Mouse (Mus musculus): ENCODE measurements at regions not wholly inside any gene's neighbourhood (a gene's known extent, or its start where the extent isn't known, plus 50 kb on each side); places are given as distances from the start of the nearest gene placed in this dataset.

DNA sequence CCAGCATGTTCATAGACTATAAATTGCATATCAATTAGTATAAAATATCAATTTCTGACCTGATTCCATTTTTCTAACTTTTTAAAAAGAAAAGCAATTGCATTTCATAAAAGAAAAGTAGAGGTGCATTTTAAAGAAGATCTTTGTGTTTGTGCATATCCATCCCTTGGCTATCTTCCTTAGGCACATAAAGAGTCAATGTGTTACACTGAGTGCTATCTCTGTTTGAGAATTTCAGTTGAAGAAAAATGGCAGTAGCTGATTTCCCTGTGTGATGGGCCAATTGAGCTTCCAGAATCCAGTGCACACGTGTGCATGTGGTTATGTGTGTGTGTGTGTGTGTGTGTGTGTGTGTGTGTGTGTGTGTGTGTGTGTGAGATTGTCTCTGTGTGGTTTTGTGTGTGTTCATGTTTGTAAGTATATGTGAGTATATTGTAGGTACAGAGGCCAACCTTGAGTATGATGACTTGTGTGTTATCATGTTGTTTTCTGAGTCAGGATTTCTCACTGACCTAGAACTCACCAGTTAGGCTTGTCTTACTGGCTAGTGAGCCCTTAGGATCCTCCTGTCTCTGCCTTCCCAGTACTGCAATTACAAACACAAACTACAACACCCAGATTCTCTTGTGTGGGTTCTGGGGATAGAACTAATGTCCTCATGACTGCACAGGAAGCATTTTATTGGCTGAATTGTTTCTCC, 249.6 kb downstream of the Cdk5rap2 start:
- Histone ChIP-seq H3K4me2 (ENCODE audit: low read length) (no peak overlapping the region), H3K9me3 (replicated peaks; ENCODE audit: low read length) (no peaks in the 10 kb centered on the region), H3K36me3 (ENCODE audit: insufficient read depth, low read length) (no peaks in the 10 kb centered on the region), H3K27me3 (ENCODE audit: insufficient read depth, low read length) (no peaks in the 10 kb centered on the region), H3K27ac (no peak overlapping the region), H3K4me1 (replicated peaks; ENCODE audit: insufficient read depth, low read length) (no peaks in the 10 kb centered on the region), H3K9ac (ENCODE audit: low read depth, low read length) (no peak overlapping the region), H3K4me3 (replicated peaks; ENCODE audit: low read depth, low read length) (no peak overlapping the region)
- no peak for ATAC-seq (replicated peaks; ENCODE audit: low FRiP score, low read depth)
- 81% methylated on average over 1 of the region's 1 CpGs for WGBS
- no peak for DNase-seq (ENCODE audit: low spot score)
- TF ChIP-seq CTCF (IDR thresholded peaks at IDR 0.05; ENCODE audit: low read depth): no peak

DNA sequence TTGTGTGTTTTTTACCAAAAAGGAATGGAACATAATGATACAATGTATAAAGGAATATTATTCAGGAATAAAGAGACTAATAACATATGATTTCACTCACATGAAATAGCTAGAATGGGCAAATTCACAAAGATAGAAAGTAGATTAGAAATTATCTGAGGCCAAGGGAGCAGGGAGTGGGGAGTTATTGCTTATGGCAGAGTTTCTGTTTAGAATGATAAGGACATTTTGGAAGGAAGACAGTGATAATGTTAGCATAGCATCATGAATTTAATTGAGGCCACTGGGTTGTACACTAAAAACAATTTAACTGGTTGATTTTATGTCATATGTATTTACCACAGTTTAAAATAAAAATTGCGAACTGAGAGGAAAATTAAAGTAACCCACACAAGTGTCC, 250.2 kb downstream of the Cdk5rap2 start:
- WGBS: 90% methylated on average over 1 of the region's 1 CpGs
- no peak for ATAC-seq (replicated peaks; ENCODE audit: low FRiP score, low read depth)
- no peaks in the 10 kb centered on the region for H3K9me3 ChIP-seq (replicated peaks; ENCODE audit: low read length)

DNA sequence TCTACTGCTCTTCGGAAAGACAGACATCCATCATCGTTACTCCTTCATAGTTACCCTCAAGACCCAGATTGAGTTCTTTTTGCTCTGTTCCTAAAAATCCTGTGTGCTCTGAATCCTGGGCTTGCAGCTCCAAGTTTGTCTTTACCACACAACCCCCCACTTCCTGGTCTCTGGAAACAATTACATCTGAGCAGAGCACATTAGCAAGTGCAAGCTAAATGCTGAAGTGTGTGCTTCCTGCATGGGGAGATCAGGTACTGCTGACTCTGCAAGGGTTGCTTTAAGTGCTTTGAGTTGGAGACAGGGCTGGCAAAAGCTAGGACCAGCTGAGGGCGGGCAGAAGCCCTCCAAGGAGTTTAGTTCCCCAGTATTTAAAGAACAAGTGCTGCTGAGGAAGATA, 257.1 kb downstream of the Cdk5rap2 start:
- 61% methylated on average over 3 of the region's 3 CpGs for WGBS
- no peak for TF ChIP-seq CTCF (IDR thresholded peaks at IDR 0.05; ENCODE audit: low read depth)
- ATAC-seq (replicated peaks; ENCODE audit: low FRiP score, low read depth) (no peak), DNase-seq (ENCODE audit: low spot score) (no peak)
- no peak overlapping the region for H3K9ac ChIP-seq (ENCODE audit: low read depth, low read length)
- H3K4me2 ChIP-seq (ENCODE audit: low read length): no peak overlapping the region
- no peaks in the 10 kb centered on the region for H3K9me3 ChIP-seq (replicated peaks; ENCODE audit: low read length)
- no peak overlapping the region for H3K4me3 ChIP-seq (replicated peaks; ENCODE audit: low read depth, low read length)
- no peaks in the 10 kb centered on the region for H3K4me1 ChIP-seq (replicated peaks; ENCODE audit: insufficient read depth, low read length)
- H3K27me3 ChIP-seq (ENCODE audit: insufficient read depth, low read length): no peaks in the 10 kb centered on the region
- no peak overlapping the region for H3K27ac ChIP-seq
- no peaks in the 10 kb centered on the region for H3K36me3 ChIP-seq (ENCODE audit: insufficient read depth, low read length)

More for the DNA sequence above, 250.2 kb downstream of the Cdk5rap2 start:
- Histone ChIP-seq H3K27me3 (ENCODE audit: insufficient read depth, low read length) (no peaks in the 10 kb centered on the region), H3K4me1 (replicated peaks; ENCODE audit: insufficient read depth, low read length) (no peaks in the 10 kb centered on the region), H3K4me2 (ENCODE audit: low read length) (no peak overlapping the region), H3K36me3 (ENCODE audit: insufficient read depth, low read length) (no peaks in the 10 kb centered on the region), H3K27ac (no peak overlapping the region), H3K4me3 (replicated peaks; ENCODE audit: low read depth, low read length) (no peak overlapping the region), H3K9ac (ENCODE audit: low read depth, low read length) (no peak overlapping the region)
- no peak for DNase-seq (ENCODE audit: low spot score)
- TF ChIP-seq CTCF (IDR thresholded peaks at IDR 0.05; ENCODE audit: low read depth): no peak

DNA sequence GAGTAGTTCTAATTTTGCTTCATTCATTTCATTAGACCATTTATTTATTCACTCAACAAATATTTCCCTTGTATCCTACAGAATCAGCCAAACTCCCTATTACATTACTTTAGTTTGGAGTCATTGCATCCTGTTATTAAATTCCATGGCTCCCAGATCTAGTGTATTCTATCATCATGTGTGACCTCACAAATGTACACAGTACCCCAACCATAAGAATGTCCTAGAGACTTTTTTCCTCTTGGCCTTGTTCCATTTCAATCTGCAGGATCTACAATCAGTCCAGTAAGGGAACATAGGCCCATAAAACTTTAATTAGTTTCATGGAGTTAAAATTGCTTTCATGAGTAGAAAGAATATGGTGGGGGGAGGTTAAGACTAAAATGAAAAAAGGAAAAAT, 301.2 kb downstream of the Cdk5rap2 start:
- Histone ChIP-seq H3K4me3 (replicated peaks; ENCODE audit: low read depth, low read length) (no peak overlapping the region), H3K27me3 (ENCODE audit: insufficient read depth, low read length) (no peaks in the 10 kb centered on the region), H3K27ac (no peak overlapping the region), H3K36me3 (ENCODE audit: insufficient read depth, low read length) (no peaks in the 10 kb centered on the region), H3K4me2 (ENCODE audit: low read length) (no peak overlapping the region), H3K9ac (ENCODE audit: low read depth, low read length) (no peak overlapping the region), H3K4me1 (replicated peaks; ENCODE audit: insufficient read depth, low read length) (no peaks in the 10 kb centered on the region), H3K9me3 (replicated peaks; ENCODE audit: low read length) (no peaks in the 10 kb centered on the region)
- ATAC-seq (replicated peaks; ENCODE audit: low FRiP score, low read depth) (no peak), DNase-seq (ENCODE audit: low spot score) (peak; percentile 13)
- TF ChIP-seq CTCF (IDR thresholded peaks at IDR 0.05; ENCODE audit: low read depth): no peak

DNA sequence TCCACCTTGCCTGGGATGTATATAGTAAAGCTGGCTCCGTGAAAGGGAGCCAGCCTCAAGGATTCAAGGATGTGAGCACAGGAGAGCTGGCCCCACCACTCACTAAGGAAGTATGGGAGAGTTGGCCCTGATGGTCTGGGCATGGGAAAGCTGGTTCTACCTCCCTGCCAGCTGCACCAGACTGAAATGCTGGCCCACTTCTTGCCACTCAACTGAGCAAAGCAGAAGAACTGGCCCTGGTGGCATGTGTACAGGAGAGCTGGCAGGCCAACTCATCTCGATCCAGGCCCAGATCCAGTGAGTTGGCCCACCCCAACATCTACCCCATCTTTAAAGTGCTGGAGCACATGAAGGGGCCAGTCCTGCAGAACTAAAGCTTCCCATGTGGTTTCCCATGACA, 304.5 kb downstream of the Cdk5rap2 start:
- H3K27ac ChIP-seq: no peak overlapping the region
- H3K4me3 ChIP-seq (replicated peaks; ENCODE audit: low read depth, low read length): no peak overlapping the region
- H3K36me3 ChIP-seq (ENCODE audit: insufficient read depth, low read length): no peaks in the 10 kb centered on the region
- DNase-seq (ENCODE audit: low spot score) (no peak), ATAC-seq (replicated peaks; ENCODE audit: low FRiP score, low read depth) (no peak)
- H3K27me3 ChIP-seq (ENCODE audit: insufficient read depth, low read length): no peaks in the 10 kb centered on the region
- WGBS: 80% methylated on average over 2 of the region's 2 CpGs
- no peaks in the 10 kb centered on the region for H3K9me3 ChIP-seq (replicated peaks; ENCODE audit: low read length)
- H3K9ac ChIP-seq (ENCODE audit: low read depth, low read length): no peak overlapping the region
- H3K4me2 ChIP-seq (ENCODE audit: low read length): no peak overlapping the region
- H3K4me1 ChIP-seq (replicated peaks; ENCODE audit: insufficient read depth, low read length): no peaks in the 10 kb centered on the region
- TF ChIP-seq CTCF (IDR thresholded peaks at IDR 0.05; ENCODE audit: low read depth): no peak

DNA sequence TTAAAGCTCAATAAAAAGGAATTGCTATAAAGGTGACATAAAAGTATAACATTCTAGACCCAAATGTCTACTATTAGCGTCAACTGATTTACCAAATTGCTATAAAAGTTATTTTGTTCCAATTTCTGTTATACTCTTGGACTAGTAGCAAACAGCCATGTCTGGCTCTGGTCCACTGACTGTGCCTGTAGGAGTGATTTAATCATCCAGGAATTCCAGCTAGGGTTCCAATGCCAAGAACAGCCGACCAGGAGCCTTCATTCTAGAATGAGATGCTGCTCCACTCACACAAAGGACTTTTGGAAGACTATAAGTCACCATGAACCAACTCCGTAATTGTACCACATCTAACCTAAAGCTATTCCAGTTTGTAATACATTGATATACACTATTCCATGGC, 312.9 kb downstream of the Cdk5rap2 start:
- WGBS: 58% methylated on average over 3 of the region's 3 CpGs
- Histone ChIP-seq H3K9me3 (replicated peaks; ENCODE audit: low read length) (no peaks in the 10 kb centered on the region), H3K27ac (no peak overlapping the region), H3K4me1 (replicated peaks; ENCODE audit: insufficient read depth, low read length) (no peaks in the 10 kb centered on the region), H3K4me2 (ENCODE audit: low read length) (no peak overlapping the region), H3K9ac (ENCODE audit: low read depth, low read length) (no peak overlapping the region), H3K4me3 (replicated peaks; ENCODE audit: low read depth, low read length) (no peak overlapping the region), H3K27me3 (ENCODE audit: insufficient read depth, low read length) (no peaks in the 10 kb centered on the region), H3K36me3 (ENCODE audit: insufficient read depth, low read length) (no peaks in the 10 kb centered on the region)
- ATAC-seq (replicated peaks; ENCODE audit: low FRiP score, low read depth): no peak
- TF ChIP-seq CTCF (IDR thresholded peaks at IDR 0.05; ENCODE audit: low read depth): no peak
- DNase-seq (ENCODE audit: low spot score): peak; percentile 14

DNA sequence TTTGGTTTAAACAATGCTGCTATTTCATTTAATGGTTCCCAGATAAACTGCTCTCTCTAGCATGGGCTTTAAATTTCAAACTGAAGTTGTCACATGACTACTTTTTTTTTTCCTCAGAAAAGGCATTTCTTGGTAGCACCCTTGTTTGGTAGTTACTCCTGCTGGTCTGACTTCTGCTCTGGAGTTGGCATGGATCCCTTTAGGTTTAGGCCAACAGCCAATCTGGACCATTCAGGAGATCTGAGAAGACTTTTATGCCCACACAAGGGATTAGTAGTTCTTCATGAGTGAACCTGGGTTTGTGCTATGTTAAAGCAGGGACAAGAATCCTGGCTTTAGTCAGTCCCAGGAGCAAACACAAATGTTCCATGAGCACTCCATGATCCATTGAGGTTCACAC, 332.0 kb downstream of the Cdk5rap2 start:
- no peaks in the 10 kb centered on the region for H3K4me1 ChIP-seq (replicated peaks; ENCODE audit: insufficient read depth, low read length)
- H3K27ac ChIP-seq: no peak overlapping the region
- H3K9ac ChIP-seq (ENCODE audit: low read depth, low read length): no peak overlapping the region
- no peak for ATAC-seq (replicated peaks; ENCODE audit: low FRiP score, low read depth)
- no peak for TF ChIP-seq CTCF (IDR thresholded peaks at IDR 0.05; ENCODE audit: low read depth)
- no peak overlapping the region for H3K4me2 ChIP-seq (ENCODE audit: low read length)
- no peaks in the 10 kb centered on the region for H3K27me3 ChIP-seq (ENCODE audit: insufficient read depth, low read length)
- H3K36me3 ChIP-seq (ENCODE audit: insufficient read depth, low read length): no peaks in the 10 kb centered on the region
- H3K4me3 ChIP-seq (replicated peaks; ENCODE audit: low read depth, low read length): no peak overlapping the region
- H3K9me3 ChIP-seq (replicated peaks; ENCODE audit: low read length): no peaks in the 10 kb centered on the region
- no peak for DNase-seq (ENCODE audit: low spot score)

All from kidney, postnatal 0 days (tissue).